Mouse (Mus musculus) E14TG2a.4 (cell line): ENCODE results near the gene Cdhr5.
A peak's percentile ranks its signal among the peaks of the same experiment; 100 is the strongest.

Source experiments
- CTCF ChIP-seq: conservative IDR thresholded peaks from 2 replicates; pipeline ENCODE4 v1.5.1; 2014; ENCODE audit warnings: low read length
- NANOG ChIP-seq: IDR thresholded peaks from 2 replicates; pipeline ENCODE4 v1.6.1; 2014; ENCODE audit warnings: borderline replicate concordance, low read length, mixed read lengths
- POU5F1 ChIP-seq: IDR thresholded peaks from 2 replicates; pipeline ENCODE4 v1.6.1; 2014; ENCODE audit warnings: low read length, borderline replicate concordance

- TF ChIP-seq POU5F1 = no peak
- no peak for TF ChIP-seq CTCF
- TF ChIP-seq NANOG = peak; percentile 16; the same call in 1 of the 2 replicates
These were observed 11.5 kb upstream of the Cdhr5 start for GRCm38 (mm10) chr7:141288042-141288441.
